Mouse (Mus musculus): Measurements from ENCODE around the gene Cit. TPM values are rescaled to one million over a fixed set of nuclear protein-coding genes. Genes with fewer than 3 reads are reported as not detected.

Cit gene
- polyA plus RNA-seq, 1 experiment from 2014 or later = 46.7 TPM

DNA sequence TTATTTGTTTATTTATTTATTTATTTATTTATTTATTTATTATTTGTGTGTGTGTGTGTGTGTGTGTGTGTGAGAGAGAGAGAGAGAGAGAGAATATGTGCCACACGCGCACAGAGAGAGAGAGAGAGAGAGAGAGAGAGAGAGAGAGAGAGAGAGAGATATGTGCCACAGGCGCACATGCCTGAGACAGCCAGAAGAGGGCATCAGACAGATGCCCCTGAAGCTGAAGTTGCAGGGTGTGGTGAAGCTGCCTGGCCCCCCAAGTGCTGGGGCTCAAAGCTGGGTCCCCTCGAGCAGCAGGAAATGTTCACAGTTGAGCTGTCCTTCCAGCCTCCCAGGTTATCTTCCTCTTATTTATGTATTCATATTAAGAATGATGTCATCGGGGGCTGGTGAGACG lies 32.3 kb downstream of the Cit start:
- H3K27ac ChIP-seq (ENCODE audit: low read depth) = no peak overlapping the region
- H3K9ac ChIP-seq = no peak overlapping the region
- no peaks in the 10 kb centered on the region for H3K9me3 ChIP-seq (ENCODE audit: low read depth, low read length)
- H3K4me2 ChIP-seq = no peak overlapping the region
- ATAC-seq (ENCODE audit: insufficient read depth) = no peak
- DNase-seq = no peak
- H3K4me1 ChIP-seq (ENCODE audit: insufficient read depth) = no peaks in the 10 kb centered on the region
- no peak for TF ChIP-seq CTCF (IDR thresholded peaks at IDR 0.05; ENCODE audit: low read depth)
- no peaks in the 10 kb centered on the region for H3K27me3 ChIP-seq (ENCODE audit: insufficient read depth, low read length)
- peaks cover 45% of the 10 kb centered on the region for H3K36me3 ChIP-seq (ENCODE audit: insufficient read depth)
- no peak overlapping the region for H3K4me3 ChIP-seq (ENCODE audit: low read depth, low read length)
- 82% methylated on average over 6 of the region's 6 CpGs for WGBS

DNA sequence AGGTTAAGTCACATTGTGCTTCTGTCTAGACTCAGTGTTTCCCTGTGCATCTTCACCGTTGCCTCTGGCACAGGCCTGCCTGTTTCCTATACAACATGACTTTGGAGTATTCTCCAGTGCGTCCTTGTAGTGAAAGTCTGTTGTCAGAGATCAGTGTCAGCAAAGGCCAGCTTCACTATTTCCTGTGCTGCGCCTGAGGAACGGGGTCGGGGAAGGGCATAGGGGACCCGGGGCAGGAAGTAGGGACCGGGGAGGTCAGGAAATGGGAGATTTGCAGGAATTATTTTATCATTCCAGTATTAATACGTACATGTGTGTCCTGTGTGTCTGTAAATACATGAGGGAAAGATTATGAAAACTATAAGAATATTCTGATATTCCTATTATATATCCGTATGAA lies 37.1 kb downstream of the Cit start:
- no peaks in the 10 kb centered on the region for H3K9me3 ChIP-seq (ENCODE audit: low read depth, low read length)
- H3K27me3 ChIP-seq (ENCODE audit: insufficient read depth, low read length) = no peaks in the 10 kb centered on the region
- TF ChIP-seq CTCF (IDR thresholded peaks at IDR 0.05; ENCODE audit: low read depth) = no peak
- DNase-seq = no peak
- no peak overlapping the region for H3K4me2 ChIP-seq
- H3K36me3 ChIP-seq (ENCODE audit: insufficient read depth) = peaks cover 43% of the 10 kb centered on the region
- no peak for ATAC-seq (ENCODE audit: insufficient read depth)
- no peak overlapping the region for H3K4me3 ChIP-seq (ENCODE audit: low read depth, low read length)
- no peak overlapping the region for H3K9ac ChIP-seq
- no peaks in the 10 kb centered on the region for H3K4me1 ChIP-seq (ENCODE audit: insufficient read depth)
- WGBS = 74% methylated on average over 9 of the region's 9 CpGs
- no peak overlapping the region for H3K27ac ChIP-seq (ENCODE audit: low read depth)

DNA sequence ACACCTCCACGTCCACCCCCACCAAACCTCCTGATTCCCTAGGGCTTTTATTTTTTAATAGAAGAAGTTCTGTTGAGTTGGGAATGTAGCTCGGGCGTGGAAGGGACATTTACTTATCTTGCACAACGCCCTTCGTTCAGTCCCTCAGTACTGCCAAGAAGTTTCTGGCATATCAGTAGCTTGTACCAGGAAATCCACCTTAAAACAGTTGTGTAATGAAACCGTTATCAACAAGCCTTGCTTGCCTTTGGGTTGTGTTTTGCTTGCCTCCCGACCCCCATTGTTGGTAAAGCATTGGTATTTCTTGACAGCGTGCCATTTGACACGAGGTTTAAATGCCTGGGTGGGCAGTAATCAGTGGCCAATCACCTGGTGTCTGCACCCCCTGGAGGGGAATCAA lies 39.4 kb downstream of the Cit start:
- no peaks in the 10 kb centered on the region for H3K4me1 ChIP-seq (ENCODE audit: insufficient read depth)
- H3K4me3 ChIP-seq (ENCODE audit: low read depth, low read length) = no peak overlapping the region
- 86% methylated on average over 9 of the region's 9 CpGs for WGBS
- no peak overlapping the region for H3K27ac ChIP-seq (ENCODE audit: low read depth)
- peaks cover 45% of the 10 kb centered on the region for H3K36me3 ChIP-seq (ENCODE audit: insufficient read depth)
- ATAC-seq (ENCODE audit: insufficient read depth) = no peak
- TF ChIP-seq CTCF (IDR thresholded peaks at IDR 0.05; ENCODE audit: low read depth) = no peak
- no peaks in the 10 kb centered on the region for H3K27me3 ChIP-seq (ENCODE audit: insufficient read depth, low read length)
- H3K4me2 ChIP-seq = no peak overlapping the region
- DNase-seq = no peak
- H3K9ac ChIP-seq = no peak overlapping the region
- no peaks in the 10 kb centered on the region for H3K9me3 ChIP-seq (ENCODE audit: low read depth, low read length)

DNA sequence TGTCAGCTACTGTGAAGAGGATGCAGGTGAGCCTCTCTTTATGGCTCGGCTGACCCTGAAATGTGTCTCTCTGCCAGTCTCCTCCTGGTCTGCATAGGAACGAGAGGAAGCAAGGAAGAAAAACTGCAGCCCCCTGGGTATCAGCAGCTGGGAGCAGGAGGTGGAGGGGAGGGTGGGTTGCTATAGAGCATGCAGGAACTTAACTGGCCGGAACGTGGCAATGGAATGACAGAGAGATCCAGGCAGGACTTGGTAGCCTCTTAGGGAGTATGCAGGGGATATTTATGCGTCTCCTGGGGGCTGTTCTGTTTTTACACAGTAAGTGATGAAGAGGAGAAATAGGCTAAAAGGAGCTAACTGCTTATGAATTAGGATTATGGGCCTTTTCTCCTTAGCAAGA lies 48.7 kb downstream of the Cit start:
- H3K9me3 ChIP-seq (ENCODE audit: low read depth, low read length) = no peaks in the 10 kb centered on the region
- H3K4me2 ChIP-seq = no peak overlapping the region
- WGBS = 77% methylated on average over 5 of the region's 5 CpGs
- H3K9ac ChIP-seq = no peak overlapping the region
- H3K36me3 ChIP-seq (ENCODE audit: insufficient read depth) = peaks cover 40% of the 10 kb centered on the region; the same call in 1 of the 2 replicates
- no peak for TF ChIP-seq CTCF (IDR thresholded peaks at IDR 0.05; ENCODE audit: low read depth)
- no peak for DNase-seq
- ATAC-seq (ENCODE audit: insufficient read depth) = no peak
- no peaks in the 10 kb centered on the region for H3K27me3 ChIP-seq (ENCODE audit: insufficient read depth, low read length)
- no peak overlapping the region for H3K4me3 ChIP-seq (ENCODE audit: low read depth, low read length)
- H3K4me1 ChIP-seq (ENCODE audit: insufficient read depth) = no peaks in the 10 kb centered on the region
- no peak overlapping the region for H3K27ac ChIP-seq (ENCODE audit: low read depth)

DNA sequence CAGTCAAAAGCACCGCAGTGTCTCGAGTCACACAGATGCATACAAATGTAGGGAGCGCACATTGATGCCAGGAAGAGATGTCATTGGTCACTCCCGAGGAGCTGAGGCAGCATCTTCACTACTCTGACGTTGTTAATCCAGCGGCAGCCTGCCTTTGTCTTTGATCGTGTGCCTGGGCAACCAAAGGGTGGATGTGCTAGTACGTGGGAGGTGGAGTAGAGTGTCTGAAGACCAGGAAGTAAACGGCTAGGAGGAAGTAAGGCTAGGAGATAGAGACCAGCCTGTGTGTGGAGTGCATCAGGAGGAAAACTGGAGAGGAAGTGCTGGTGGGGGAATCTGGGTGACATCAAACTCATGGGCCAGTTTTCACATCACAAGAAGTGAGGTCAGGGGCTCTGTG lies 52.0 kb downstream of the Cit start:
- WGBS = 62% methylated on average over 9 of the region's 9 CpGs
- Histone ChIP-seq H3K4me2 (no peak overlapping the region), H3K9ac (no peak overlapping the region), H3K9me3 (ENCODE audit: low read depth, low read length) (no peaks in the 10 kb centered on the region), H3K27me3 (ENCODE audit: insufficient read depth, low read length) (no peaks in the 10 kb centered on the region), H3K27ac (ENCODE audit: low read depth) (no peak overlapping the region), H3K4me1 (ENCODE audit: insufficient read depth) (no peaks in the 10 kb centered on the region), H3K36me3 (ENCODE audit: insufficient read depth) (peaks cover 21% of the 10 kb centered on the region; the same call in 1 of the 2 replicates), H3K4me3 (ENCODE audit: low read depth, low read length) (no peak overlapping the region)
- no peak for TF ChIP-seq CTCF (IDR thresholded peaks at IDR 0.05; ENCODE audit: low read depth)
- ATAC-seq (ENCODE audit: insufficient read depth) = no peak
- DNase-seq = no peak

DNA sequence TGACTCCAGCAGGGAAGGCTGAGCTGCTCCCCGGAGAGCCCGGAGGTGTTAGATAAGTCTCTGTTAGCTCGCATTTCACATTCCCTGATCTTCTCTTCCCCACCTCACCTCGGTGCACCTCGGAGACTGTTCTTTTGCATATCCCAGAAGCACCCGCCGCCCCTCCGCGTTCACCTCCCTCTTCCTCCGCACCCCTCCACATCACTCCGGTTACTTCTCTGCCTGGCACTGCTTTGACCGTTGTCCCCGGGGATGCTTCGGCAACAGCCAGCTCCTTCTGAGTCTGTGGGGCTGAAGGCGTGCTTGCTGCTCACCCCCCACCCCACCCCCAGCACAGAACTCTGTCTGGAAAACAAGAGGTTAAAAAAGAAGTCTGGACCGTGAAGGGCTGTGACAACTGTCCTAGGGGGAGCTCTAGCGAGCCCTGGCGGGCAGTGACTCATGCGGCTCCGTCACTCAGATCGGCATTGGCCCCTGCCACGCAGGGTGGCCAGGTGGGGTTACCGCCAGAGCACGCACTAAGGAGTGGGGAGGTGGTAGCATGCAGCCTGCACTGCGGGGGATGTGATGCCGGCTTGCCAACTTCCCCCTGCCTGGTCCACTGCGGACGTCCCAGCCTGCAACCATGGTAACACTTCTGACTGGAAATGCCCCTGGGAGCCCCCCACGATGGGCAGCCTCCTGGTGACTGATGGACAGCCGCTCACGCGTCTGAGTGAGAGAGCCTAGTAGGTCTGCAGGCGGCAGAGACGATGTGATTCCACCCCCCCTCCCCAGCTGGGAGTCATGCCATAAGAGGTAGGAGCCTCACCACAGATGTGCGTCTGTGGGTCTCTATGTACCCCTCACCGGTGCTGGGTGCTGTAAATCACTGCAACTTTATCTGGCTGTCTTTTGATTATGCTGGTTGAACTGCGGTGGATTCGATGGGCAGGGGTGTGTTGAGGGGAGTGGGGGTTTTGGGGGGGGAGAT lies 62.2 kb downstream of the Cit start:
- DNase-seq (peak; percentile 60), ATAC-seq (ENCODE audit: insufficient read depth) (peak; percentile 56)
- TF ChIP-seq CTCF (IDR thresholded peaks at IDR 0.05; ENCODE audit: low read depth) = peak; percentile 31
- no peaks in the 10 kb centered on the region for H3K9me3 ChIP-seq (ENCODE audit: low read depth, low read length)
- peak overlapping the region; percentile 26 for H3K4me3 ChIP-seq (ENCODE audit: low read depth, low read length)
- H3K27me3 ChIP-seq (ENCODE audit: insufficient read depth, low read length) = no peaks in the 10 kb centered on the region
- 8% methylated on average over 38 of the region's 38 CpGs for WGBS
- H3K9ac ChIP-seq = no peak overlapping the region; the same call in 1 of the 2 replicates
- H3K4me1 ChIP-seq (ENCODE audit: insufficient read depth) = peaks cover 5% of the 10 kb centered on the region; the same call in 1 of the 2 replicates
- H3K27ac ChIP-seq (ENCODE audit: low read depth) = no peak overlapping the region
- no peaks in the 10 kb centered on the region for H3K36me3 ChIP-seq (ENCODE audit: insufficient read depth)
- peak overlapping the region; percentile 62 for H3K4me2 ChIP-seq

DNA sequence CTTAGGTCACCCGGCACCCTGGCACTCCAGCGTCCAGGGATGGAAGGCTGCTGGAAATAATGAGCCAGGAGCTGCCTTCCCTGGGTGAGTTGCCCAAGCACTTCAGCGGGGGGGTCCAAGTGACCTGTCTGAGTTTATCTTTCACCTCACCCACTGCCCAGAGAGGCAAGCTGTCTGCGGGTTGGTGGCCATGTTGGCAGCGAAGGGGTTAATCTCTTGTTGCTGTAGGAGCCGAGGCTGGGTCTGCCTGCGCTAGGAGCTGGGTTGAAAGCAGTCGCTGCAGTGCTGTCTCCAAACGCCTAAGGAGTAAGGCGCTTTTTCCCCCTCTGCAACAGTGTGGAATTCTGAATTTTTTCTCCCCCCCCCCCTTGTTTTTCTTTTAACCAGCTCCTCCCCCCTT lies 63.2 kb downstream of the Cit start:
- no peaks in the 10 kb centered on the region for H3K36me3 ChIP-seq (ENCODE audit: insufficient read depth)
- H3K27ac ChIP-seq (ENCODE audit: low read depth) = no peak overlapping the region
- WGBS = 19% methylated on average over 10 of the region's 10 CpGs
- peak overlapping the region; percentile 62 for H3K4me2 ChIP-seq
- DNase-seq (peak; percentile 67), ATAC-seq (ENCODE audit: insufficient read depth) (0 out of 2 replicates have a peak, but pooled peaks have one; percentile 45)
- H3K9me3 ChIP-seq (ENCODE audit: low read depth, low read length) = no peaks in the 10 kb centered on the region
- peaks cover 5% of the 10 kb centered on the region; the same call in 1 of the 2 replicates for H3K4me1 ChIP-seq (ENCODE audit: insufficient read depth)
- no peaks in the 10 kb centered on the region for H3K27me3 ChIP-seq (ENCODE audit: insufficient read depth, low read length)
- H3K9ac ChIP-seq = no peak overlapping the region
- TF ChIP-seq CTCF (IDR thresholded peaks at IDR 0.05; ENCODE audit: low read depth) = no peak
- no peak overlapping the region for H3K4me3 ChIP-seq (ENCODE audit: low read depth, low read length)

Data from lung, embryonic 14.5 days (tissue).